Mouse (Mus musculus) gastrocnemius, postnatal 36 days (tissue): ENCODE results near the gene Tep1. TPM values are rescaled to one million over a fixed set of nuclear protein-coding genes. Genes with fewer than 3 reads are reported as not detected.
A peak's percentile ranks its signal among the peaks of the same experiment; 100 is the strongest.
"Not testable (repeated sequence)": the region's sequence is repeated elsewhere in the genome, so short reads cannot be mapped to it uniquely, and the experiment has no call there.

ENCODE experiments used
- DNase-seq, 2 experiments: peaks; one replicate each; pipeline ENCODE4 v3.0.0; 2022
- intact Hi-C: fragments of 180-260 bp; cut with DNase I; formaldehyde crosslinking; loops from one replicate; pipeline ENCODE4 v1.15.1; 2025
- long read RNA-seq, 2 experiments: library from polyadenylated mRNA; stranded (forward); transcript quantifications; one replicate each; pipeline ENCODE4 v2.0.0; 2021
- total RNA-seq, 2 experiments: library from RNA; stranded (reverse); gene quantifications; 2 replicates each; pipeline ENCODE4 v1.2.3; 2021

Tep1 gene
- 1 to 10 TPM; 6.6 to 8.8 TPM for total RNA-seq
- long read RNA-seq, experiment 1, partial matches to known transcripts = 1 of 1 reads
- long read RNA-seq, experiment 1, other reads (novel, unspliced or antisense) = 0 of 1 reads
- long read RNA-seq, experiment 2, partial matches to known transcripts = 4 of 4 reads
- long read RNA-seq, experiment 2, other reads (novel, unspliced or antisense) = 0 of 4 reads

- intact Hi-C loops = loop anchor here (5.0 kb wide), 1 partner anchor 63 kb away; the partner anchor contains the start of genes Ccnb1ip1 and Parp2
- DNase-seq = peak; percentile 57 to 79
Observed at GRCm38 (mm10) chr14:50869889-50870804, at the start of gene Tep1. Gene Tep1 (minus strand): TSS chr14:50870560.

DNA sequence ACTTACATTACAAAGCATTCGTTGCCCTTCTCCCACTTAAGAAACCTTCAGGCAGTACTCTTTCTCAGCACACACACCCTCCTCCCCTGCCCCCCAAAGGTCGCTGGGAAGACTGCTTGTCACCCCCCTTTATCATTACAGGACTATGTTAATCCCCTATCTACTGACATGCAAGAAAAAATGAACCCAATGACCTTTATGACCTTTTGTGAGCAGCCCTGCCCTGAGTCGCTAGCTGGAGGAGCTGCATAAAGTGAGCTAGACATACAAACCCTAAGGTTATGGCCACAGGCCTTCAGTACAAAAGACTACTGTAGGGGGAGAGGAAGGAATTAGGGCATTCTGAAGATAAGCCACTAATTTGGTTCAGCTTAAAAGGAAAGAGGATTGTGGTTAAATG lies 41.0 kb upstream of the Tep1 start:
- intact Hi-C loops = no loop called here
- no peak for DNase-seq

GRCm38 (mm10) chr14:50908126-50908525 lies 37.8 kb upstream of the Tep1 start:
- intact Hi-C loops = no loop called here
- DNase-seq = no peak

- intact Hi-C loops, DNase-seq: not testable (repeated sequence)
Observed at GRCm38 (mm10) chr14:50905327-50905726, 35.0 kb upstream of the Tep1 start.

DNA sequence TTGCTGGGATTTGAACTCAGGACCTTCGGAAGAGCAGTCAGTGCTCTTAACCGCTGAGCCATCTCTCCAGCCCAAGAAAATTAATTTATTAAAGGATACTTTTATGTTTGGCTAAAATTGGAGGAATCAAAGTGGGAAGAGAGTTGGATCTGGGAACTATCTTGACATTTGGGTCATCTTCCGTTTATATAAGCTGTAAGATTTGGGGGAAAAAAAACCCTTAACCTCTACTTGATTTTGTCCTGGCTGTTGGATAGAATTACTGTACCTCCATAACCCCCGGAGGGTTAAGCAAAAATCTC lies 34.4 kb upstream of the Tep1 start:
- intact Hi-C loops = no loop called here
- no peak for DNase-seq

DNA sequence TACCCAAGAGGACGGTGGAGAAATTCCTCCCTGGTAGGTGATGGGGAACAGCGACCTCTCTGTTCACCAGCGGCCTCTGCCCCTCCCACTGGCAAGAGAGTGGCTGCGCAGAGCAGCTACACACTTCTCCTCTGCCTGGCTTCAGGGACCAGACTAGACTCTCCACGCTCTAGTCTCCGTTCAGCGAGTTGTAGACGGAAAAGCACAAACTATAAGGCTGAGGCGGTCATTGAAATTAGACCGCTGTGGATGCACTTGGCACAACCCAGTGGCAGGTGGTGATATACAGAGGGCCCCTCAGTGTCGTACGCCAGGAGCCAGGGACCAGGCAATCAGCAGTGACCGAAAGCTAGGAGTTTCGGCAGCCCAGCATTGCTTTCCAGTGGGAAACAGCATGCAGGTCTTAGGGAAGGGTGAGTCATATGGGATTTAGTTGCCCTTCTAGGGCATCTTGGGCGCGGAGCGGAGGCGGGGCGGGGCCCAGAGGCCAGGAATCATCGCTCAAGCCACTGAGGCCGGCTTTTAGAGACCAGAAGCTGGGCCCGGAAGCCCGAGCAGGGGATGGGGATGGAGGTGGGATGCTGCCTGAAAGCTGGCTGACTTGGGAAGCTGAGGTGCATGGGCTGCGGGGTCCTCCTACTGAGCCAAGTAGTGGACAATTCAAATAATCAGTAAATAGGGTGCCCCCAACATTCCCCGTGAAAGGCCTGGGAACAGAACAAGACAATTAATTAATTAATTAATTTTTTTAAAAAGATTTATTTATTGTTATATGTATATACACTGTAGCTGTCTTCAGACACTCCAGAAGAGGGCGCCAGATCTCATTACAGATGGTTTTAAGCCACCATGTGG lies 33.8 kb upstream of the Tep1 start:
- DNase-seq = peak; percentile 23 to 38
- intact Hi-C loops = no loop called here

- intact Hi-C loops, DNase-seq: not testable (repeated sequence)
Observed at GRCm38 (mm10) chr14:50897992-50898391, 27.6 kb upstream of the Tep1 start.

DNA sequence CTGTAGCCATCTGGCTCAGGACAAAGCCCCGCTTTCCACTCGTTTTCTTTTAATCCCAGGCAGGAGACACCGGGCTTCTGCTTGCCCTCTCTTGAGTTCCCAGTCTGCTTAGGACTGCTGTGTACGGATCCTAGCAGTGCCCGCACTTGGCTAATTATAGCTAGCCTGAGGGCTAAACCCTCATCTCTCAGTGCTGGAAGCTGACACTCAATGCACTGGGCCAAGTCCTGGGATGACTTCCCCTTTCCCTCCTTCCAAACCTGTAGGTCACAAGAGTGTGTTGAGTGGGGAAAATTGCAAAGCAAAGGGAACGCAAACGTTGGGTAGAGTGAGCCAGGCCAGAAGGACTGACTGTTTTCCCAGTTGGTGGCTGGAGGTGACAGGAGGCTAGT lies 27.0 kb upstream of the Tep1 start, which contains the start of gene Klhl33:
Gene Klhl33, minus strand, starts transcription at position 134 of the 392 bp plus-strand sequence.
- peak; percentile 33 to 34 for DNase-seq
- intact Hi-C loops = no loop called here

DNA sequence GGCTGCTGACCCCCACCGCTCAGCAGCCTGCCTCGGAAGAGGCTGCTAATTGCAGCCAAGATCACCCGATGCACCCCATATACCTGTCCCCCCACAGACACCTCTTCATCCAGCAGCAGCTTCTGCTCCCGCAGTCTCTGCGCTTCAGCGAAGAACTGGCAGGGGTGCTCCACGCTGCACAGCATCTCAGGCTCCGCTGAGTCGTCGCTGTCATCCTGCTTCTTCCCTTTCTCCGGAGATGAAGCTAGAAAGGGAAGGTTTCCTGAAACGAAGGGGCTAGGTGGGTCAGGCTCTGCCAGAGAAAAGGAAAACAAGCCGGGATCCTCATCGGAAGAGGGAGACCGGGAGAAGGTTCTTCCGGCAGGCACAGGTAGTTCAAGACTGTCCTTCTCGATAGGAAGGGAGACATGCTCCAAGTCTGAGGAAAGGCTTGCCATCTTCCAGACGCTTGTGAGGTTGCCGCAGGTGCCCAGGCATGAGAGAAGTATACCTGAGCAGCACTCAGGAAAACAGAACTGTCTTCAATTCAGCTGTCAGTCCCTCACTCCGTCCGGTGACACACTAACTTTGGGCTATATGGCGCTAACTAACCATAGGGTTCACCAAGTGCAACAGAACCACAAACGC lies 26.5 kb upstream of the Tep1 start:
- peak in 1 of 2 experiments; percentile 40 for DNase-seq
- intact Hi-C loops = no loop called here

DNA sequence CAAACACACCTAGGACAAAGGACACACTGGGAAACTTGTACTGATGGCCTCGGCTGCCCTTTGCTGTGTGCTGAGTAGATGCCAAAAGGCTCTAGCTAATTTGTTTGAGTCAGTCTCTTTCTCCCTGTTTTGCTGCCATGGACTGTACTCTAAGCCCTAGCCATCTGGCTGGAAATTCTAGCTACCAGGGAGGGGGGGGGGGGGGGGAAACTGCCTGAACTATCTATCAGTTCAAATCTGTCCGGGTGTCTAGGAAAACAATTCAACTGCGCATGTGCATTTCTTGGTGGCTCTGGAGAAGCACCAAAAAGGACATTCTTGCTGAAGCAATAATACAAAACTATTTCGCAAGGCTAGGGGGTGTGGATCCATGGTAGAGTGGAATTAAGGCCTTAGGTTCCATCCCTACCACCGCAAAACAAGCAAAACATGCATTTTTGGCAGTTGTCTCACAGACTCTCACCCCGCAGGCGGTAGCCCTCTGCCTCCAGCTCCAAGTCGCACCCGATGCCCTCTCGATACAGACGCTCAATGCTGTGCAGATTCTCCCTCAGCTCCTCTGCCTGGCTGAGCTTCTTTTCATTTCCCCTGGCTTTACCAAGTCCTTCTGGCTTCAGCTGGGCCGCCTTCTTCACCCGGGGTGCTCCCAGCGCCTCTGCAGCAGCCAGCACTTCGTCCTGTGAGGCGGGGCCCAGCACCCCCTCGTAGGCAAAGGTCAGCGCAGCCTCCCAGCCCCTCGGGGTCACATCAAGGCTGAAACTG lies 25.8 kb upstream of the Tep1 start:
- intact Hi-C loops = no loop called here
- peak; percentile 72 to 75 for DNase-seq

DNA sequence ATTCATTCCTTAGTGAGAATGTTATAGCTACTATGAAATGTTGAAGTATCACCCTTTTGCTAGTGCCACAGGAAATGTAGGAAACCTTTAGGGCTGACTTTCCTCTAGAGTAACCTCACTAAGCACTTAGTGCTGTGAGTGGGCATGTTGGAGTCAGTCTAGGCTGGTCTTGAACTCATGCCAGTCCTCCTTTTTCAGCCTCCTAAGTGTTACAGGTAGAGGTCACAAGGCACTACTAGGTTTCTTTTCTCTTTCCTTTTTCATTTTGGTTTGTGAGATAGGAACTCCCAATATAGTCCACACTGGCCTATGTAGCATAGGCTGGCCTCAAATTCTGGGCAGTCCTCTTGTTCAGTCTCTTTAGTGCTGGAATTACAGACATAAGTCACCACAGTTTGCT lies 25.0 kb upstream of the Tep1 start:
- intact Hi-C loops = no loop called here
- no peak for DNase-seq

DNA sequence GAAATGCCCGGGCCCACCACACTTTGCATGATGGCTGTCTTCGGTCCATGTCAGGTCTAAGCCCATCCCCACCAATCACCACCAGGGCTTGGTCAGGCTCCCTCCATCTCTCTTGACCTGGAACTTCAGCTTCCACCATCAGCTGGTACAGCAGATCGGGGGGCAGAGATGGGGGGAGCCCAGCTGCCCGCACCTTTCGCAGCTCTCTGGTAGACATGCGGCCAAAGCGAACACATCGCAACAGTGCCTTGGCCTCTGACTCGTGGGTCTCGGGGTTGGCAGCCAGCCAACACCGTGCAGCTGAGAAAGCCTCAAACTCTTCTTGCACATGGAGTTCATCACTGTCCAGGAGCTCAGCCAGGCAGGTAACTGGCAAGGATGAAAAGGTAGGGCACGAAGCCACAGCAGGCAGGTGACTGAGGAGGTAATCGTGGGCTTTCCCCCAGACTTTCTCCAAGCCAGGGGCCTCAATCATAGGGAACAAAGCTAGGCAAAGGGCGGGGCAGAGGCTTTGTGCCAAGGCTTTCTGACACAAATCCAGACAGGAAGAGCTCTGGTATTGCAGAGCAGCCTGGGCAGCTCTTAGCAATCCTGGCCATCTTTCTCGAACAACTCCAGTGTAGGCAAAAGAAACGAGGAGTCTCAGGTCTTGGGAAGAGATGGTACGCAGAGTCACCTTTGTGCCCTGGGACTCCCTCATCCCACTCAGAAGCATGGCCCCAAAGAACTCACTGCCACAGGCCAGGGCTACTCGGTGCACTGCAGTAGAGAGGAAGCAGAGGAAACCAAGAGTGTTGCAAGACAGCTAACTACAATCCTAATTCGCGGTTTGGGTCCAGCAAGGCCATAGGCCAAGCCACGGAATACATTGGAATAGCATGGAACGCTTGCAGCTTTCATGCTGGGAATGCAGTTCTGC lies 22.4 kb upstream of the Tep1 start:
- intact Hi-C loops = no loop called here
- DNase-seq = peak; percentile 26 to 38

- intact Hi-C loops = no loop called here
- DNase-seq = no peak
Observed at GRCm38 (mm10) chr14:50892091-50892490, 21.7 kb upstream of the Tep1 start.

DNA sequence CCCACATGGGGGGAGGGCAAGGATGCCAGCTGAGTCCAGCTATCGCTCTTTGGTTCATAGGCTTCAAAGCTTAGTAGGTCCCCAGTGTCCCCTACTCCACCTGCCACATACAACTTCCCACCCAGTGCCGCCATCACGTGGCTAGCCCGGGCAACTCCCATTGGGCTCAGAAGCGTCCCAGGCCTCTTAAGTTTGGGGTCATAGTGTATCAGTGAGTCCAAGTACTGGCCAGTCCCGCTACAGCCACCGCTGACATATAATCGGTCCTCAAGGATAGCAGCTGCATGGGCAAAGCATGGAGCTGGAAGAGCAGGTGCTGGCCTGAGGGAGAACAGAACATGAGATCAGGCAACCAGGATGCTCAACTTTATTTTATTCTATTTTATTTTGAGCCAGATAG lies 21.3 kb upstream of the Tep1 start:
- DNase-seq = no peak
- intact Hi-C loops = no loop called here

- intact Hi-C loops = no loop called here
- DNase-seq = no peak
Observed at GRCm38 (mm10) chr14:50876236-50876950, 6.0 kb upstream of the Tep1 start.

DNA sequence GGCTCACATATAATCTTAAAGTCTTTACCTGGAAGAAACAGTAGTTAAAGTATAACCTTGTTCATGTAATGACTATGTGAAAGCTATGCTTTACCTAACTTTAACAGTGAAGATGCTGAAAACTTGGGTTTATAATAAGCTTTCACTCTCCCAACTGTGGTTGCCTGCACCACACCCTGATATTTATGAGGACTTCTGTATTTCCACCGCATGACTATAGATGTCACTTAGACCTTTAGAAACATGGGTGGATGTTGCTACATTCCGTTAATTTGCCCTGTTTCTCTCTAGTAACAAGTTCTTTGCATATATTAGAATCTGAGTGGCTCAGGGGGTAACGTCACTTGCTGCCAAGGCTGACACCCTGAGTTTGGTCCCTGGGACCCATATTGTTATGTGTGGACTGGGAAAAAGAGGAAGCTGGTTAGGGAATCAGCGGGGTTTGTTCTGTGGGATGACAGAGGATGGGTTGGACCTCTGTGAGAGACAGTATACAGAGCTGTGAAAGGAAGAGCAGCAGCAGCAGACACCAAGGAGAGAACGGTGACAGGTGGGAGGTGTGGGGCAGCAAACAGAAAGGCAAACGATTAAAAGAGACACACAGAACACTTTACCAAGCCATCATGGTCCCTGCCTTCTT lies 5.4 kb upstream of the Tep1 start:
- intact Hi-C loops = no loop called here
- DNase-seq = no peak

GRCm38 (mm10) chr14:50875175-50875574 lies 4.8 kb upstream of the Tep1 start:
- no peak for DNase-seq
- intact Hi-C loops = no loop called here

GRCm38 (mm10) chr14:50871284-50871683 lies 924 bp upstream of the Tep1 start:
- intact Hi-C loops = no loop called here
- DNase-seq = no peak
